Mouse (Mus musculus) intestine, postnatal 0 days (tissue): Measurements from ENCODE around the gene Entpd5. TPM values are rescaled to one million over a fixed set of nuclear protein-coding genes. Genes with fewer than 3 reads are reported as not detected.

Source experiments
- ATAC-seq: fragments of 200-750 bp; cut with Nextera tagmentation; 2 replicates; pipeline ENCODE4 v1.8.0; 2017; ENCODE audit warnings: mild to moderate bottlenecking, moderate TSS enrichment, moderate library complexity
- H3K27ac ChIP-seq: fragments of 300-500 bp; sonication (generic); 2 replicates; pipeline ENCODE4 v1.5.1; 2014; ENCODE audit warnings: mild to moderate bottlenecking, low read depth, low read length, moderate library complexity
- H3K27me3 ChIP-seq: fragments of 300-500 bp; sonication (generic); replicated peaks from 2 replicates; pipeline ENCODE4 v1.6.1; 2014; ENCODE audit warnings: low read length, mixed read lengths; ENCODE audit not compliant: control insufficient read depth, insufficient read depth
- H3K36me3 ChIP-seq: fragments of 300-500 bp; sonication (generic); 2 replicates; pipeline ENCODE4 v1.6.1; 2014; ENCODE audit warnings: mild to moderate bottlenecking, moderate library complexity; ENCODE audit not compliant: control insufficient read depth, insufficient read depth
- H3K4me1 ChIP-seq: fragments of 300-500 bp; sonication (generic); replicated peaks from 2 replicates; pipeline ENCODE4 v1.6.1; 2014; ENCODE audit warnings: antibody characterized with exemption, low read length, mixed read lengths; ENCODE audit not compliant: control insufficient read depth, insufficient read depth
- H3K4me2 ChIP-seq: fragments of 300-500 bp; sonication (generic); replicated peaks from 2 replicates; pipeline ENCODE4 v1.6.1; 2014; ENCODE audit warnings: low read depth, mild to moderate bottlenecking, moderate library complexity
- H3K4me3 ChIP-seq: fragments of 300-500 bp; sonication (generic); 2 replicates; pipeline ENCODE4 v1.5.1; 2014; ENCODE audit warnings: low read depth, low read length
- H3K9ac ChIP-seq: fragments of 300-500 bp; sonication (generic); 2 replicates; pipeline ENCODE4 v1.6.1; 2014; ENCODE audit warnings: mild to moderate bottlenecking, low read depth, low read length
- H3K9me3 ChIP-seq: fragments of 300-500 bp; sonication (generic); 2 replicates; pipeline ENCODE4 v1.6.1; 2016; ENCODE audit warnings: mixed run types; ENCODE audit not compliant: control insufficient read depth
- CTCF ChIP-seq: sonication (generic); IDR thresholded peaks from 2 replicates; pipeline ENCODE4 v1.5.1; 2016; ENCODE audit warnings: low read depth, mild to moderate bottlenecking, control low read depth, antibody characterized with exemption, moderate library complexity
- WGBS: fragments of 180-500 bp; shearing (Covaris S2); extraction: QIAGEN DNeasy Blood & Tissue Kit; methylation state at CpG from one replicate; pipeline ENCODE4 v1.1.7; 2014; 5-methylcytosine and 5-hydroxymethylcytosine counted together
- polyA plus RNA-seq: library from polyadenylated mRNA; unstranded; fragments of >200 nt; fragmentation: Nextera tagmentation; extraction: Ambion mirVana; gene quantifications from 2 replicates; pipeline ENCODE4 v1.2.1, GENCODE M21; 2015

Entpd5 gene
- polyA plus RNA-seq, 1 experiment from 2014 or later = 54.4 TPM

DNA sequence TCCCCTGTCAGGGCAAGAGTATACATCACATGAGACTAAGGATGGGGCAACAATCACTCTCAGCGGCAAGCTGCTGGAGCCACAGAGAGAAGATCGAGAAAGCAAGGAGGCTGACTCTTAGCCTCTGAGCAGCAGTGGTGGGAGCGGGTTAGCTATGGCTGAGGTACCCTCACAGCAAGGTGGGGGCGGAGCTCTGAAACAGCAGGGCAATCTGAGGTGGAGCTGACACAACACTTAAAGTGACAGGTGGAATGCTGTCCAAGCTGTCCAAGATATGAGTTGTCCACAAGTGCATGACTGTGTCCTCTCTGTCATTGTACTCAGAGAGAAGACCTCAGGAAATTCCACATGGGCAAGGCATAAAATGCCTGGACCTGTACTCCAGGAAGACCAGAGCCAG, 26.5 kb downstream of the Entpd5 start:
- no peak overlapping the region for H3K9ac ChIP-seq
- H3K27me3 ChIP-seq = no peaks in the 10 kb centered on the region
- no peak for ATAC-seq
- WGBS = 91% methylated on average over 4 of the region's 4 CpGs
- H3K4me1 ChIP-seq = 0 out of 2 replicates have a peak, but pooled peaks cover 2% of the 10 kb centered on the region
- no peak overlapping the region for H3K4me2 ChIP-seq
- TF ChIP-seq CTCF = no peak
- H3K4me3 ChIP-seq = no peak overlapping the region
- no peak overlapping the region for H3K27ac ChIP-seq
- peaks cover 54% of the 10 kb centered on the region for H3K36me3 ChIP-seq
- H3K9me3 ChIP-seq = no peaks in the 10 kb centered on the region

DNA sequence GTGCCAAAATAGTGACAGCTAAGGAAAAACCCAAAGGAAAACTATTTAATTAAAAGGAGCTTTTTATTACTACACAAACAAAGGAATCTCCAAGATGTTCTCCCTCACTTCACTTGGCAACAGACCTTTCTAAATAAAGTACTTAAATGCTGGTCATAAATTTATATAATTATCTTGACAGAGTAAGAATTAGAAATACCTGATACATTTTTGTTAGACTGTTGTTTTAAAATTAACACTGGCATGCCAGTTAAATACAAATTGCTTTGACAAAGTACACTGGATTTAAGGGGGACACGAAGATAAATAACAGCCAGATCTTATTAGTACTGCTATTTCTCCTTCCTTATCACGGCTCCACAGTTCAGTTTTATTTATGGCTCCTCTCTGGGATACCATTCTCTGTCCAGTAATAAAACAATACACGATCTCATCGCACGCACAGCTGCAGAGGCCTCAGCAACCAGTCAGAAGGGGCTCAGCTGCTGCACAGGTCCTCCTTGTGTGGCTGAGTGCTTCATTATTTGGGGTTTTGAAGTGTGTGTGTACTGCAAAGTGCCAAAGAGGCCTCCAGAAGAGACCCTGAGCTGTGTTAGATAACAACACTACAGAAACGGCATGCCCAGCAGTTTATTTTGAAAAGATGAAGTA, 34.9 kb downstream of the Entpd5 start:
- no peaks in the 10 kb centered on the region for H3K9me3 ChIP-seq
- peaks cover 84% of the 10 kb centered on the region for H3K36me3 ChIP-seq
- no peak; the same call in 1 of the 2 replicates for ATAC-seq
- no peaks in the 10 kb centered on the region for H3K27me3 ChIP-seq
- H3K4me2 ChIP-seq = no peak overlapping the region
- no peak for TF ChIP-seq CTCF
- no peak overlapping the region for H3K9ac ChIP-seq
- 39% methylated on average over 6 of the region's 6 CpGs for WGBS
- H3K4me3 ChIP-seq = no peak overlapping the region
- 0 out of 2 replicates have a peak, but pooled peaks cover 3% of the 10 kb centered on the region for H3K4me1 ChIP-seq
- no peak overlapping the region for H3K27ac ChIP-seq

DNA sequence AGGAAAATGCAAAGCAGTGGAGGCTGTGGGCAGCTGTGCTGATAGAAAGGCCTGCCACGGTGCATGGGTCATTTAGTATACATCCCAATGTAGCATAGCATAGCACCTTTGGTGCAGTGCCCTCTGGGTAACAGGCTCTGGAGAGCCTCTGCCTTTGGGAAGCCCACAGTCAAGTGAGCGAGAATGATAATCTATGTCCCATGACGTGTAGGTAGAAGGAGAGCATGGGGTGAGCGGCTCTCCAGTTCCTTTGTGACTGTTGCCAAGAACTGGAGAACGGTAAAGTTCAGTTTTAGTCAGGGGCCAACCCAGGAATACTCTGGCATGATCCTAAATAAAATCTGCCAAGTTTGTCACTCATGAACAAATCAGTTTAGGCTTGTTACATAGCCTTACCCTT, 37.2 kb downstream of the Entpd5 start:
- no peak for ATAC-seq
- H3K27me3 ChIP-seq = no peaks in the 10 kb centered on the region
- H3K4me3 ChIP-seq = no peak overlapping the region
- H3K9ac ChIP-seq = no peak overlapping the region
- TF ChIP-seq CTCF = no peak
- 91% methylated on average over 5 of the region's 5 CpGs for WGBS
- no peaks in the 10 kb centered on the region for H3K9me3 ChIP-seq
- 0 out of 2 replicates have a peak, but pooled peaks cover 3% of the 10 kb centered on the region for H3K4me1 ChIP-seq
- no peak overlapping the region for H3K4me2 ChIP-seq
- H3K36me3 ChIP-seq = peaks cover 80% of the 10 kb centered on the region
- no peak overlapping the region for H3K27ac ChIP-seq

DNA sequence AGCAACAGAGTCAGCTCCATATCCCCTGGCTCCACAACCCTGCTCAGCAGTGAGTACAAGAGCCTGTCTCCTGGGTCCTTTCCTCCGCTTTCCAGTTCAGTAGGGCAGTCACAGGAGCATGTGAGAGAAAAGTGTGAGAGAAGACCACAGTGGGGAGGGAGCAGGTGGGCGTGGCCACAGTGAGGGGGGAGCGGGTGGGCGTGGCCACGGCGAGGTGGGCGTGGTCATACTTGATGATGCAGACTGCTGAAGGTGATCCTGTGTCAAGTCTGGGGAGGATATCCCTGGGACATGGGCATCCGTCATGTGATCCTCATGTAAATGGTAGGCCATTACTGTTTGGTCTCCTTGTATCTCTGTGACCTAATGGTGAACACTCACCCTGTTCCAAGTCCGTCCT, 41.9 kb downstream of the Entpd5 start:
- no peaks in the 10 kb centered on the region for H3K9me3 ChIP-seq
- no peaks in the 10 kb centered on the region for H3K4me1 ChIP-seq
- no peak for TF ChIP-seq CTCF
- ATAC-seq = no peak
- no peak overlapping the region for H3K9ac ChIP-seq
- H3K27me3 ChIP-seq = no peaks in the 10 kb centered on the region
- 57% methylated on average over 9 of the region's 9 CpGs for WGBS
- H3K4me3 ChIP-seq = no peak overlapping the region
- no peak overlapping the region for H3K4me2 ChIP-seq
- peaks cover 44% of the 10 kb centered on the region for H3K36me3 ChIP-seq
- H3K27ac ChIP-seq = no peak overlapping the region

DNA sequence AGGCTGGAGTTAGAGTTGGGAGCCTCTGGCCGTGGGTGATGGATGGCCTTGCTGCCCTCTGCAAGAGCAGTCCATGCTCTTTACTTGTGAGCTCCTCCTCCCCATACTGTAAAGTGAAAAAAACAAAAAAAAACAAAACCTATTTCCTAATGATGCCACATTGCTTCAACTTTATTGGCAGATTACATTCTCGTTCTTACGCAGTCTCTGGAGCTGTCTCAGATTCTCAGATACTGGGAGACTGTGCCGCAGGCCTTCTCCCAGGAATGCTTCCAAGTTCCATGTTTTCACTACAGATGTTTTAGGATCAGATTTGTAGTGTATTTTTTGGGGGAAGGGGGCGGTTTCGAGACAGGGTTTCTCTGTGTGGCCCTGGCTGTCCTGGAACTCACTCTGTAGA, 43.7 kb downstream of the Entpd5 start:
- Histone ChIP-seq H3K27ac (no peak overlapping the region), H3K9ac (no peak overlapping the region), H3K27me3 (no peaks in the 10 kb centered on the region), H3K9me3 (no peaks in the 10 kb centered on the region), H3K4me3 (no peak overlapping the region), H3K36me3 (peaks cover 25% of the 10 kb centered on the region), H3K4me2 (no peak overlapping the region), H3K4me1 (no peaks in the 10 kb centered on the region; the same call in 1 of the 2 replicates)
- ATAC-seq = no peak
- WGBS = 94% methylated on average over 6 of the region's 6 CpGs
- no peak for TF ChIP-seq CTCF

DNA sequence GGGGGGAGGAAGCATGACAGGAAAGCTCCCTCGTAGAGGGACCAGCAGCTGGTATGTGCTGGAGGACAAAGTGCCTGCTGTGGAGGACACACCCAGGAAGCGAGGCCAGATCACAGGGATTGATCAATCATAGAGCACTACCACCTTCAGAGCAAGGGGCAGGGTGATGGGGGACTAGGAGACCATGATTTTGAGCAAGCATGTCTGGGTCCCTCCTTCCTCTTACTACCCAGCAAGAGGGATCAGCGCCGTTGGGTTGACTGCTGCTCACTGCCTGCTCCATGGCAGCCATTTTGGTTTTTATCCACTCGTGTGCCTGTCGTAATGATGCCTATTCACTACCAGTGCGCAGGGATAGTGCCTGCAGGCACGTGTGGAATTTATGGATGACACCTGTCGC, 44.5 kb downstream of the Entpd5 start:
- Histone ChIP-seq H3K27me3 (no peaks in the 10 kb centered on the region), H3K4me1 (no peaks in the 10 kb centered on the region; the same call in 1 of the 2 replicates), H3K27ac (no peak overlapping the region), H3K36me3 (peaks cover 17% of the 10 kb centered on the region), H3K9ac (no peak overlapping the region), H3K9me3 (no peaks in the 10 kb centered on the region), H3K4me2 (no peak overlapping the region), H3K4me3 (no peak overlapping the region)
- 70% methylated on average over 9 of the region's 9 CpGs for WGBS
- TF ChIP-seq CTCF = no peak
- ATAC-seq = no peak
